Mouse (Mus musculus) cerebellum, postnatal 10 days (tissue): Measurements from ENCODE around the gene Pola2.

ENCODE experiments used
- DNase-seq, 2 experiments: peaks; one replicate each; pipeline ENCODE4 v3.0.0; 2021; ENCODE audit warnings: mixed read lengths in 2 of 2

Gene Pola2

GRCm38 (mm10) chr19:5935691-5936090 is 28.3 kb downstream of the Pola2 start:
- DNase-seq: no peak

GRCm38 (mm10) chr19:5935266-5935665 is 28.7 kb downstream of the Pola2 start:
- DNase-seq: peak; percentile 17 to 24

- DNase-seq: peak; percentile 34 to 49
Measured at GRCm38 (mm10) chr19:5929634-5930596, 34.1 kb downstream of the Pola2 start.

- peak in 1 of 2 experiments; percentile 10 for DNase-seq
Measured at GRCm38 (mm10) chr19:5928546-5928945, 35.5 kb downstream of the Pola2 start.

- peak; percentile 32 to 54 for DNase-seq
Measured at GRCm38 (mm10) chr19:5928104-5928503, 35.9 kb downstream of the Pola2 start.

GRCm38 (mm10) chr19:5927532-5927931 is 36.5 kb downstream of the Pola2 start:
- DNase-seq: no peak

GRCm38 (mm10) chr19:5927026-5927425 is 37.0 kb downstream of the Pola2 start:
- DNase-seq: no peak

GRCm38 (mm10) chr19:5925311-5925855 is 38.6 kb downstream of the Pola2 start:
- peak; percentile 22 to 41 for DNase-seq

GRCm38 (mm10) chr19:5924713-5925093 is 39.3 kb downstream of the Pola2 start, which contains the start of gene Cdc42ep2:
Cdc42ep2 (minus strand) TSS chr19:5924816.
- peak; percentile 98 to 99 for DNase-seq

GRCm38 (mm10) chr19:5923990-5924712 is 39.9 kb downstream of the Pola2 start:
- DNase-seq: peak; percentile 98 to 100

- no peak for DNase-seq
Measured at GRCm38 (mm10) chr19:5922963-5923362, 41.0 kb downstream of the Pola2 start.

GRCm38 (mm10) chr19:5922119-5922942 is 41.7 kb downstream of the Pola2 start:
- no peak for DNase-seq

GRCm38 (mm10) chr19:5921715-5922114 is 42.3 kb downstream of the Pola2 start:
- no peak for DNase-seq

GRCm38 (mm10) chr19:5913007-5913719 is 50.8 kb downstream of the Pola2 start, which contains the start of gene Dpf2:
Dpf2 (minus strand) TSS chr19:5913010.
- peak in 1 of 2 experiments; percentile 26 for DNase-seq

GRCm38 (mm10) chr19:5912103-5913006 is 51.6 kb downstream of the Pola2 start:
- peak; percentile 98 to 100 for DNase-seq

GRCm38 (mm10) chr19:5911430-5912102 is 52.4 kb downstream of the Pola2 start:
- no peak for DNase-seq

GRCm38 (mm10) chr19:5910221-5910620 is 53.8 kb downstream of the Pola2 start:
- peak; percentile 75 to 76 for DNase-seq

GRCm38 (mm10) chr19:5907275-5907674 is 56.7 kb downstream of the Pola2 start:
- no peak for DNase-seq

- peak; percentile 99 for DNase-seq
Measured at GRCm38 (mm10) chr19:5894002-5894678, 69.9 kb downstream of the Pola2 start, which contains the start of gene Tigd3. Tigd3 (minus strand) TSS chr19:5894149.
